8 mouse cellular contexts compared by ENCODE assay signal in the genomic region with DNA sequence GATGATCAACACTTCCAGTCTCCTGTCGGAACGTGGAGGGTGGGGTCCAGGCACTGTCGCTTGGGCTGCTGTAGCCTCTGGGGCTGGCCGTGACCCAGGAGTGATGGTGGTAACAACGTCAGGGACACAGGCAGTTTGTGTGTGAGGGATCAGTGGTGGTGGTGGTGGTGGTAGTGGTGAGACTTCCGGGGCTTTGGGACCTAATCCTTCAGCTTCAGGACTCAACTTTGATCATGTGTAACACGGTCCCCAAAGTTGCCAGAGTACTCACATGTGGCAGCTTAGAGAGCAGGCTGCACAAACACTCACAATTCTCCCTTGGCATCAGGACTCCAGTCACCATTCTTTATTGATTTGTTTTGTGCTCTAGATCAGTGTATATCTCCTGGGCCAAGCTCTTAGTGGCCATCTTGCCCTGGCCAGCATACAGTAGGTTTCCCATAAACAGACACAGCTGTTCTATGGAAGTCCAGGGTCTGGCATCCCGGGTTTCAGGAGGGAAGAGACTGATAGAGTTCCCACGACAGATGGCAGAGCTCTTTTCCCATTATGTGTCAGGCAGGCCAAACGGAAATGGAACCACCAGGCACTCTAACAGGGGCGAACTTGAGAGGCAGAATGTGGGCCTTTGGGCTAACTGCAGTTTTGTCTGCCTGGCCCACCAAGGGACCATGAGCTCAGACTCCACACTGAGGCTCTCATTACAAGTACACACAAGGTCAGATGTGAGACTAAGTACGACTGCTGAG. TPM values are rescaled to one million over a fixed set of nuclear protein-coding genes. Genes with fewer than 3 reads are reported as not detected.
DNase-seq lines count a peak whose midpoint lies in the region; ATAC-seq and TF ChIP-seq lines count a peak whose summit lies in the region.

No protein-coding gene starts in this region.

- no peak for TF ChIP-seq CTCF in MEL (IDR thresholded peaks at IDR 0.05 in 2 of 3, conservative IDR thresholded peaks at IDR 0.05 in 1 of 3; ENCODE audit: control insufficient read depth in 1 of 3, insufficient read depth in 1 of 3, low read depth in 2 of 3, low read length in 3 of 3, poor library complexity in 1 of 3, severe bottlenecking in 1 of 3)
- no peak for TF ChIP-seq CTCF in intestine, postnatal 0 days (IDR thresholded peaks at IDR 0.05; ENCODE audit: low read depth)
- TF ChIP-seq CTCF in midbrain, postnatal 0 days (IDR thresholded peaks at IDR 0.05) = no peak

- H3K36me3 ChIP-seq in kidney, embryonic 14.5 days (ENCODE audit: control insufficient read depth, insufficient read depth, low read length) = peaks cover 43% of the 10 kb centered on the region
- H3K36me3 ChIP-seq in MEL (ENCODE audit: control insufficient read depth in 1 of 2, insufficient read depth in 2 of 2, low read length in 2 of 2) = peaks cover 0 to 5% of the 10 kb centered on the region in 2 experiments; a peak in 2 of 4 replicates
- peaks cover 41% of the 10 kb centered on the region for H3K36me3 ChIP-seq in embryonic facial prominence, embryonic 14.5 days (ENCODE audit: control insufficient read depth, insufficient read depth, low read length)
- peaks cover 25% of the 10 kb centered on the region for H3K36me3 ChIP-seq in intestine, postnatal 0 days (ENCODE audit: control insufficient read depth, insufficient read depth)
- peaks cover 41% of the 10 kb centered on the region for H3K36me3 ChIP-seq in midbrain, postnatal 0 days (ENCODE audit: insufficient read depth, low read length)

- peak overlapping the region; percentile 84 for H3K27ac ChIP-seq in kidney, embryonic 14.5 days (ENCODE audit: low read depth, low read length)
- peak overlapping the region; percentile 72 for H3K27ac ChIP-seq in MEL (ENCODE audit: control insufficient read depth, low read depth, low read length)
- peak overlapping the region; percentile 85 for H3K27ac ChIP-seq in embryonic facial prominence, embryonic 14.5 days (replicated peaks; ENCODE audit: low read depth, low read length)
- peak overlapping the region; percentile 83 for H3K27ac ChIP-seq in intestine, postnatal 0 days (ENCODE audit: low read depth, low read length)
- peak overlapping the region; percentile 90 for H3K27ac ChIP-seq in midbrain, postnatal 0 days (ENCODE audit: low read depth, low read length)

- WGBS in kidney, embryonic 14.5 days = 5% methylated on average over 12 of the region's 12 CpGs
- 3% methylated on average over 12 of the region's 12 CpGs for WGBS in embryonic facial prominence, embryonic 14.5 days
- WGBS in intestine, postnatal 0 days = 6% methylated on average over 12 of the region's 12 CpGs
- 3% methylated on average over 12 of the region's 12 CpGs for WGBS in midbrain, postnatal 0 days

- H3K9me3 ChIP-seq in kidney, embryonic 14.5 days (ENCODE audit: control insufficient read depth, low read length) = no peaks in the 10 kb centered on the region
- no peaks in the 10 kb centered on the region for H3K9me3 ChIP-seq in MEL (replicated peaks; ENCODE audit: insufficient read depth, low read length)
- no peaks in the 10 kb centered on the region for H3K9me3 ChIP-seq in embryonic facial prominence, embryonic 14.5 days (ENCODE audit: control insufficient read depth, low read length)
- H3K9me3 ChIP-seq in intestine, postnatal 0 days (ENCODE audit: control insufficient read depth) = no peaks in the 10 kb centered on the region
- H3K9me3 ChIP-seq in midbrain, postnatal 0 days (ENCODE audit: low read length) = no peaks in the 10 kb centered on the region

- no peaks in the 10 kb centered on the region for H3K27me3 ChIP-seq in kidney, embryonic 14.5 days (ENCODE audit: control insufficient read depth, insufficient read depth, low read length)
- H3K27me3 ChIP-seq in MEL (ENCODE audit: control insufficient read depth in 1 of 2, insufficient read depth in 2 of 2, low read length in 2 of 2) = no peaks in the 10 kb centered on the region
- H3K27me3 ChIP-seq in embryonic facial prominence, embryonic 14.5 days (replicated peaks; ENCODE audit: control insufficient read depth, insufficient read depth, low read length) = no peaks in the 10 kb centered on the region
- no peaks in the 10 kb centered on the region for H3K27me3 ChIP-seq in intestine, postnatal 0 days (replicated peaks; ENCODE audit: control insufficient read depth, insufficient read depth, low read length)
- no peaks in the 10 kb centered on the region for H3K27me3 ChIP-seq in midbrain, postnatal 0 days (ENCODE audit: insufficient read depth, low read length)

- no peak for DNase-seq in kidney, adult 9 months
- no peak for DNase-seq in MEL (ENCODE audit: low read depth, low spot score)
- peak; percentile 22 for DNase-seq in embryonic facial prominence, embryonic 14.5 days (ENCODE audit: low spot score)
- DNase-seq in midbrain, postnatal 0 days (ENCODE audit: low spot score) = peak; percentile 10
- DNase-seq in testis, postnatal 10 days (ENCODE audit: low spot score) = no peak
- no peak for DNase-seq in layer of hippocampus, postnatal 14 days (ENCODE audit: low spot score in 2 of 2)

- H3K79me2 ChIP-seq in MEL (ENCODE audit: control insufficient read depth, insufficient read depth, low read length, poor library complexity) = peaks cover 5% of the 10 kb centered on the region

- TF ChIP-seq POLR2A in MEL (IDR thresholded peaks at IDR 0.05; ENCODE audit: control insufficient read depth in 1 of 2, insufficient read depth in 1 of 2, low read depth in 1 of 2, low read length in 2 of 2, poor library complexity in 1 of 2) = no peak

- TF ChIP-seq RAD21 in MEL (IDR thresholded peaks at IDR 0.05; ENCODE audit: low read depth, low read length) = no peak

- peak overlapping the region; percentile 91 for H3K9ac ChIP-seq in kidney, embryonic 14.5 days (ENCODE audit: low read depth, low read length)
- H3K9ac ChIP-seq in MEL (ENCODE audit: control insufficient read depth, low read depth, low read length, poor library complexity, severe bottlenecking) = peak overlapping the region; percentile 87
- H3K9ac ChIP-seq in embryonic facial prominence, embryonic 14.5 days (ENCODE audit: low read depth, low read length) = peak overlapping the region; percentile 87
- H3K9ac ChIP-seq in intestine, postnatal 0 days (ENCODE audit: low read depth, low read length) = peak overlapping the region; percentile 89
- peak overlapping the region; percentile 90 for H3K9ac ChIP-seq in midbrain, postnatal 0 days (replicated peaks; ENCODE audit: low read length, poor library complexity, severe bottlenecking)

- H3K4me3 ChIP-seq in kidney, embryonic 14.5 days (ENCODE audit: low read length) = peak overlapping the region; percentile 93
- H3K4me3 ChIP-seq in MEL (ENCODE audit: control insufficient read depth in 1 of 2, insufficient read depth in 1 of 2, low read depth in 2 of 2, low read length in 2 of 2) = peak overlapping the region; percentile 97
- H3K4me3 ChIP-seq in embryonic facial prominence, embryonic 14.5 days (ENCODE audit: low read depth, low read length) = peak overlapping the region; percentile 70
- H3K4me3 ChIP-seq in intestine, postnatal 0 days (ENCODE audit: low read depth, low read length) = peak overlapping the region; percentile 82
- H3K4me3 ChIP-seq in midbrain, postnatal 0 days (ENCODE audit: low read depth, low read length) = peak overlapping the region; percentile 89

- no peak for TF ChIP-seq EP300 in MEL (IDR thresholded peaks at IDR 0.05; ENCODE audit: low read depth in 1 of 2, low read length in 2 of 2)

- 0 out of 2 replicates have a peak, but pooled peaks have one; percentile 5 for ATAC-seq in kidney, embryonic 14.5 days (ENCODE audit: low FRiP score, low TSS enrichment)
- no peak for ATAC-seq in embryonic facial prominence, embryonic 14.5 days (ENCODE audit: low read depth)
- ATAC-seq in intestine, postnatal 0 days = peak; percentile 1; the same call in 1 of the 2 replicates
- ATAC-seq in midbrain, postnatal 0 days (ENCODE audit: low FRiP score) = peak; percentile 29; the same call in 1 of the 2 replicates

- H3K4me2 ChIP-seq in kidney, embryonic 14.5 days (replicated peaks; ENCODE audit: low read depth, low read length) = peak overlapping the region; percentile 50
- peak overlapping the region; percentile 82 for H3K4me2 ChIP-seq in embryonic facial prominence, embryonic 14.5 days (ENCODE audit: low read depth, low read length)
- peak overlapping the region; percentile 78 for H3K4me2 ChIP-seq in intestine, postnatal 0 days (replicated peaks; ENCODE audit: low read depth)
- H3K4me2 ChIP-seq in midbrain, postnatal 0 days (ENCODE audit: low read depth, low read length, poor library complexity, severe bottlenecking) = peak overlapping the region; percentile 74

- H3K4me1 ChIP-seq in kidney, embryonic 14.5 days (ENCODE audit: control insufficient read depth, insufficient read depth, low read length) = peaks cover 18% of the 10 kb centered on the region
- H3K4me1 ChIP-seq in MEL (ENCODE audit: control insufficient read depth in 1 of 2, insufficient read depth in 2 of 2, low read length in 2 of 2) = peaks cover 3 to 20% of the 10 kb centered on the region in 2 experiments; a peak in 3 of 4 replicates
- H3K4me1 ChIP-seq in embryonic facial prominence, embryonic 14.5 days (ENCODE audit: control insufficient read depth, insufficient read depth, low read length) = peaks cover 19% of the 10 kb centered on the region
- no peaks in the 10 kb centered on the region; the same call in 1 of the 2 replicates for H3K4me1 ChIP-seq in intestine, postnatal 0 days (replicated peaks; ENCODE audit: control insufficient read depth, insufficient read depth, low read length)
- peaks cover 14% of the 10 kb centered on the region for H3K4me1 ChIP-seq in midbrain, postnatal 0 days (ENCODE audit: insufficient read depth, low read length)

RNA-seq across cellular contexts. Expression of a gene that starts 0.5 kb away (rescaled TPM):
- polyA plus RNA-seq in kidney, embryonic 14.5 days (2014; fragmentation: Nextera tagmentation; extraction: Ambion mirVana) = 46.8 and 71.9 TPM in 2 replicates
- total RNA-seq in MEL (2012; rRNA removed) = 71.8 and 78.7 TPM in 2 replicates
- polyA plus RNA-seq in MEL (2012; ENCODE audit: insufficient read depth in 1 of 2, insufficient read length in 2 of 2, low read depth in 1 of 2, low replicate concordance in 2 of 2, missing spikeins in 1 of 2) = 100 to 1,000 TPM in 1 of 2 experiments, not detected in 1; 111 TPM
- polyA plus RNA-seq in embryonic facial prominence, embryonic 14.5 days (2014; fragmentation: Nextera tagmentation; extraction: Ambion mirVana) = 76.1 and 76.9 TPM in 2 replicates
- polyA plus RNA-seq in intestine, postnatal 0 days (2015; fragmentation: Nextera tagmentation; extraction: Ambion mirVana) = 47.4 and 48.9 TPM in 2 replicates
- total RNA-seq in midbrain, postnatal 0 days (2014; rRNA removed) = 64.9 and 92.7 TPM in 2 replicates
- 42.7 and 46.0 TPM in 2 replicates for polyA plus RNA-seq in midbrain, postnatal 0 days (2015; fragmentation: Nextera tagmentation; extraction: Ambion mirVana)
- 10 to 100 TPM; 47.7 to 60.5 TPM for total RNA-seq in layer of hippocampus, postnatal 14 days (2021)

RNA-seq across cellular contexts. Expression of a gene that starts 0.6 kb away (rescaled TPM):
- polyA plus RNA-seq in kidney, embryonic 14.5 days (2014; fragmentation: Nextera tagmentation; extraction: Ambion mirVana) = 9.8 and 17.0 TPM in 2 replicates
- total RNA-seq in MEL (2012; rRNA removed) = 14.2 and 14.6 TPM in 2 replicates
- polyA plus RNA-seq in MEL (2012; ENCODE audit: insufficient read depth in 1 of 2, insufficient read length in 2 of 2, low read depth in 1 of 2, low replicate concordance in 2 of 2, missing spikeins in 1 of 2) = 10 to 100 TPM in 1 of 2 experiments, not detected in 1; 13.4 TPM
- polyA plus RNA-seq in embryonic facial prominence, embryonic 14.5 days (2014; fragmentation: Nextera tagmentation; extraction: Ambion mirVana) = 17.3 and 18.8 TPM in 2 replicates
- polyA plus RNA-seq in intestine, postnatal 0 days (2015; fragmentation: Nextera tagmentation; extraction: Ambion mirVana) = 7.3 and 8.3 TPM in 2 replicates
- 36.6 and 37.9 TPM in 2 replicates for total RNA-seq in midbrain, postnatal 0 days (2014; rRNA removed)
- 24.0 and 25.3 TPM in 2 replicates for polyA plus RNA-seq in midbrain, postnatal 0 days (2015; fragmentation: Nextera tagmentation; extraction: Ambion mirVana)
- total RNA-seq in layer of hippocampus, postnatal 14 days (2021) = 10 to 100 TPM; 23.7 to 23.8 TPM

RNA-seq across cellular contexts. Expression of a gene that starts 28.0 kb away (rescaled TPM):
- polyA plus RNA-seq in kidney, embryonic 14.5 days (2014; fragmentation: Nextera tagmentation; extraction: Ambion mirVana) = 40.8 and 69.0 TPM in 2 replicates
- 9.3 and 11.6 TPM in 2 replicates for total RNA-seq in MEL (2012; rRNA removed)
- 10 to 100 TPM in 1 of 2 experiments, not detected in 1; 23.9 TPM for polyA plus RNA-seq in MEL (2012; ENCODE audit: insufficient read depth in 1 of 2, insufficient read length in 2 of 2, low read depth in 1 of 2, low replicate concordance in 2 of 2, missing spikeins in 1 of 2)
- 49.7 and 57.8 TPM in 2 replicates for polyA plus RNA-seq in embryonic facial prominence, embryonic 14.5 days (2014; fragmentation: Nextera tagmentation; extraction: Ambion mirVana)
- 8.6 and 9.1 TPM in 2 replicates for polyA plus RNA-seq in intestine, postnatal 0 days (2015; fragmentation: Nextera tagmentation; extraction: Ambion mirVana)
- 38.0 and 46.8 TPM in 2 replicates for total RNA-seq in midbrain, postnatal 0 days (2014; rRNA removed)
- polyA plus RNA-seq in midbrain, postnatal 0 days (2015; fragmentation: Nextera tagmentation; extraction: Ambion mirVana) = 25.8 and 26.8 TPM in 2 replicates
- total RNA-seq in layer of hippocampus, postnatal 14 days (2021) = 10 to 100 TPM; 51.1 to 57.0 TPM

RNA-seq across cellular contexts. Expression of a gene that starts 49.6 kb away (rescaled TPM):
- 13.7 and 21.5 TPM in 2 replicates for polyA plus RNA-seq in kidney, embryonic 14.5 days (2014; fragmentation: Nextera tagmentation; extraction: Ambion mirVana)
- 17.7 and 19.3 TPM in 2 replicates for total RNA-seq in MEL (2012; rRNA removed)
- 10 to 100 TPM in 1 of 2 experiments, not detected in 1; 18.4 TPM for polyA plus RNA-seq in MEL (2012; ENCODE audit: insufficient read depth in 1 of 2, insufficient read length in 2 of 2, low read depth in 1 of 2, low replicate concordance in 2 of 2, missing spikeins in 1 of 2)
- polyA plus RNA-seq in embryonic facial prominence, embryonic 14.5 days (2014; fragmentation: Nextera tagmentation; extraction: Ambion mirVana) = 12.1 and 16.4 TPM in 2 replicates
- polyA plus RNA-seq in intestine, postnatal 0 days (2015; fragmentation: Nextera tagmentation; extraction: Ambion mirVana) = 3.2 and 3.7 TPM in 2 replicates
- total RNA-seq in midbrain, postnatal 0 days (2014; rRNA removed) = 8.1 and 10.9 TPM in 2 replicates
- 3.6 and 4.1 TPM in 2 replicates for polyA plus RNA-seq in midbrain, postnatal 0 days (2015; fragmentation: Nextera tagmentation; extraction: Ambion mirVana)
- total RNA-seq in layer of hippocampus, postnatal 14 days (2021) = 1 to 10 TPM; 4.2 to 5.8 TPM

RNA-seq across cellular contexts. Expression of a gene that starts 49.8 kb away (rescaled TPM):
- 5.2 and 8.2 TPM in 2 replicates for polyA plus RNA-seq in kidney, embryonic 14.5 days (2014; fragmentation: Nextera tagmentation; extraction: Ambion mirVana)
- total RNA-seq in MEL (2012; rRNA removed) = 17.0 and 20.0 TPM in 2 replicates
- 10 to 100 TPM in 1 of 2 experiments, not detected in 1; 20.5 TPM for polyA plus RNA-seq in MEL (2012; ENCODE audit: insufficient read depth in 1 of 2, insufficient read length in 2 of 2, low read depth in 1 of 2, low replicate concordance in 2 of 2, missing spikeins in 1 of 2)
- polyA plus RNA-seq in embryonic facial prominence, embryonic 14.5 days (2014; fragmentation: Nextera tagmentation; extraction: Ambion mirVana) = 7.2 and 8.7 TPM in 2 replicates
- polyA plus RNA-seq in intestine, postnatal 0 days (2015; fragmentation: Nextera tagmentation; extraction: Ambion mirVana) = 4.0 and 4.4 TPM in 2 replicates
- total RNA-seq in midbrain, postnatal 0 days (2014; rRNA removed) = 14.2 and 18.1 TPM in 2 replicates
- polyA plus RNA-seq in midbrain, postnatal 0 days (2015; fragmentation: Nextera tagmentation; extraction: Ambion mirVana) = 3.6 and 4.0 TPM in 2 replicates
- total RNA-seq in layer of hippocampus, postnatal 14 days (2021) = 10 to 100 TPM; 25.0 to 26.6 TPM

Comparison
In these comparisons a context has a peak if more than half of its experiments do, and no peak if none do; other contexts are left out.
1. DNase-seq: peak in embryonic facial prominence, embryonic 14.5 days (single experiment) and midbrain, postnatal 0 days (single experiment); none in kidney, adult 9 months (single experiment), MEL (single experiment), testis, postnatal 10 days (single experiment) and layer of hippocampus, postnatal 14 days (0 of 2).
2. Peak in every context shown above with its lines, with median percentiles within 50 percentile points of each other: H3K27ac ChIP-seq, H3K4me2 ChIP-seq, H3K4me3 ChIP-seq and H3K9ac ChIP-seq.